ENCODE assay signal across 8 mouse cellular contexts in the genomic region with DNA sequence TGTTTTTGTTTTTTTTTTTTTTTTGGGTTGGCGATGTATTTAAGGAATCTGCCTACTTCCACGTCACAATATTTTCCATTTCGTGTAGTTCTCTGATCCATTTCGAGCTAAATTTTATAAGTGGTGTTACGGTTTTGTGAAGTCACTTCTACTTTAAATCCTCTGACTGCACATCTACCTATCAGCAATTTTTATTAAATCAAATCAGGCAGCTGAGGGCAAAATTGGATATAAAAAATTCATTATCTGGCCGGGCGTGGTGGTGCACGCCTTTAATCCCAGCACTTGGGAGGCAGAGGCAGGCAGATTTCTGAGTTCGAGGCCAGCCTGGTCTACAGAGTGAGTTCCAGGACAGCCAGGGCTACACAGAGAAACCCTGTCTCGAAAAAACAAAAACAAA. TPM values are rescaled to one million over a fixed set of nuclear protein-coding genes. Genes with fewer than 3 reads are reported as not detected.
DNase-seq lines count a peak whose midpoint lies in the region; ATAC-seq and TF ChIP-seq lines count a peak whose summit lies in the region.
"Not testable (repeated sequence)": the region's sequence is repeated elsewhere in the genome, so short reads cannot be mapped to it uniquely, and the experiment has no call there.

A gene (minus strand): TSS at position 101 of the 400 bp plus-strand sequence.

- H3K9ac ChIP-seq in embryonic facial prominence, embryonic 13.5 days = peak within 1 kb of the TSS; percentile 83
- peak within 1 kb of the TSS; percentile 73 for H3K9ac ChIP-seq in hindbrain, embryonic 13.5 days
- H3K9ac ChIP-seq in midbrain, postnatal 0 days (replicated peaks; ENCODE audit: low read length, poor library complexity, severe bottlenecking) = peak within 1 kb of the TSS; percentile 79

- TF ChIP-seq POLR2A in lung, adult 2 months (IDR thresholded peaks at IDR 0.05; ENCODE audit: borderline replicate concordance, extremely low read depth, low read depth, low read length) = not testable (repeated sequence)

- not testable (repeated sequence) for DNase-seq in G1E (ENCODE audit: low spot score); lung, adult 2 months; midbrain, postnatal 0 days (ENCODE audit: low spot score)
- peak; percentile 11 for DNase-seq in left cerebral cortex, adult 11 months (ENCODE audit: low spot score)
- peak; percentile 12 for DNase-seq in telencephalon, adult 2 months (ENCODE audit: low read depth, low spot score)

- not testable (repeated sequence) for ATAC-seq in G1E (ENCODE audit: extremely low read depth, insufficient number of reproducible peaks, low FRiP score, poor library complexity, severe bottlenecking); embryonic facial prominence, embryonic 13.5 days (ENCODE audit: insufficient number of reproducible peaks, insufficient read depth, low FRiP score, low TSS enrichment, low read depth); granulocyte monocyte progenitor cell, adult 5-6 weeks (replicated peaks; ENCODE audit: poor library complexity, severe bottlenecking); hindbrain, embryonic 13.5 days (ENCODE audit: low FRiP score); midbrain, postnatal 0 days (ENCODE audit: low FRiP score)

- H3K4me3 ChIP-seq in G1E (ENCODE audit: low read depth, low read length) = peak within 1 kb of the TSS; percentile 80
- H3K4me3 ChIP-seq in embryonic facial prominence, embryonic 13.5 days = peak within 1 kb of the TSS; percentile 75
- peak within 1 kb of the TSS; percentile 66 for H3K4me3 ChIP-seq in hindbrain, embryonic 13.5 days
- peak within 1 kb of the TSS; percentile 89 for H3K4me3 ChIP-seq in lung, adult 2 months (replicated peaks; ENCODE audit: extremely low read depth, low read depth, low read length)
- H3K4me3 ChIP-seq in midbrain, postnatal 0 days (ENCODE audit: low read depth, low read length) = peak within 1 kb of the TSS; percentile 76

- not testable (repeated sequence) for TF ChIP-seq CTCF in G1E (IDR thresholded peaks at IDR 0.05; ENCODE audit: low read depth, low read length); lung, adult 2 months (IDR thresholded peaks at IDR 0.05; ENCODE audit: insufficient read depth, low read length); midbrain, postnatal 0 days (IDR thresholded peaks at IDR 0.05)

- WGBS in embryonic facial prominence, embryonic 13.5 days = 58% methylated on average over 10 of the region's 10 CpGs
- 60% methylated on average over 10 of the region's 10 CpGs for WGBS in hindbrain, embryonic 13.5 days
- 50% methylated on average over 10 of the region's 10 CpGs for WGBS in lung, adult 2 months
- 51% methylated on average over 9 of the region's 10 CpGs for WGBS in midbrain, postnatal 0 days

- H3K36me3 ChIP-seq in G1E (replicated peaks) = peaks cover 13% of the 10 kb centered on the region
- H3K36me3 ChIP-seq in embryonic facial prominence, embryonic 13.5 days; hindbrain, embryonic 13.5 days; midbrain, postnatal 0 days (ENCODE audit: insufficient read depth, low read length): not testable (repeated sequence)

- H3K27me3 ChIP-seq in G1E (ENCODE audit: insufficient read depth, low read length); embryonic facial prominence, embryonic 13.5 days; hindbrain, embryonic 13.5 days; midbrain, postnatal 0 days (ENCODE audit: insufficient read depth, low read length): not testable (repeated sequence)

- not testable (repeated sequence) for H3K9me3 ChIP-seq in G1E (replicated peaks); embryonic facial prominence, embryonic 13.5 days; hindbrain, embryonic 13.5 days; midbrain, postnatal 0 days (ENCODE audit: low read length)

- peak within 1 kb of the TSS; percentile 95 for H3K27ac ChIP-seq in embryonic facial prominence, embryonic 13.5 days
- H3K27ac ChIP-seq in hindbrain, embryonic 13.5 days = peak within 1 kb of the TSS; percentile 90
- H3K27ac ChIP-seq in midbrain, postnatal 0 days (ENCODE audit: low read depth, low read length) = peak within 1 kb of the TSS; percentile 80

- peak within 1 kb of the TSS; percentile 61 for H3K4me2 ChIP-seq in embryonic facial prominence, embryonic 13.5 days
- H3K4me2 ChIP-seq in hindbrain, embryonic 13.5 days = peak within 1 kb of the TSS; percentile 52
- peak within 1 kb of the TSS; percentile 50 for H3K4me2 ChIP-seq in midbrain, postnatal 0 days (ENCODE audit: low read depth, low read length, poor library complexity, severe bottlenecking)

- not testable (repeated sequence) for H3K4me1 ChIP-seq in G1E (ENCODE audit: insufficient read depth, low read depth, low read length); lung, adult 2 months (ENCODE audit: control insufficient read depth, insufficient read depth, low read length); midbrain, postnatal 0 days (ENCODE audit: insufficient read depth, low read length)
- peaks cover 11% of the 10 kb centered on the region for H3K4me1 ChIP-seq in embryonic facial prominence, embryonic 13.5 days
- peaks cover 14% of the 10 kb centered on the region; the same call in 1 of the 2 replicates for H3K4me1 ChIP-seq in hindbrain, embryonic 13.5 days (replicated peaks)

RNA-seq across cellular contexts. Expression of the gene that starts here (rescaled TPM):
- total RNA-seq in G1E (2014; fragmentation: Nextera tagmentation) = 8.5 and 8.7 TPM in 2 replicates
- total RNA-seq in G1E (2017) = 8.2 and 10.8 TPM in 2 replicates
- polyA plus RNA-seq in G1E (2012) = 2.1 and 2.4 TPM in 2 replicates
- 13.3 and 14.8 TPM in 2 replicates for polyA plus RNA-seq in embryonic facial prominence, embryonic 13.5 days (2015; fragmentation: Nextera tagmentation; extraction: Ambion mirVana)
- 22.4 and 23.8 TPM in 2 replicates for total RNA-seq in granulocyte monocyte progenitor cell, adult 5-6 weeks (2014; fragmentation: Nextera tagmentation)
- total RNA-seq in granulocyte monocyte progenitor cell, adult 5-6 weeks (2017) = 10.8 and 29.0 TPM in 2 replicates
- polyA plus RNA-seq in hindbrain, embryonic 13.5 days (2015; fragmentation: Nextera tagmentation; extraction: Ambion mirVana) = 7.3 and 7.6 TPM in 2 replicates
- polyA plus RNA-seq in lung, adult 2 months (2012; rRNA removed) = 2.3 and 2.7 TPM in 2 replicates
- 3.1 and 5.9 TPM in 2 replicates for total RNA-seq in midbrain, postnatal 0 days (2014; rRNA removed)
- polyA plus RNA-seq in midbrain, postnatal 0 days (2015; fragmentation: Nextera tagmentation; extraction: Ambion mirVana) = 4.6 and 5.7 TPM in 2 replicates
